Mouse (Mus musculus) MEL (cell line): ENCODE data around the gene a.

ENCODE experiments used
- CTCF ChIP-seq, 3 experiments: IDR thresholded peaks in 2 of 3; conservative IDR thresholded peaks in 1 of 3; 2 replicates each; pipeline ENCODE4 v1.5.1; 2011 to 2012; ENCODE audit warnings: low read length in 3 of 3, low read depth in 2 of 3, mild to moderate bottlenecking in 2 of 3, improper control_type of control experiment in 1 of 3, inconsistent platforms in 1 of 3, mixed read lengths in 1 of 3, moderate library complexity in 1 of 3; ENCODE audit not compliant: control insufficient read depth in 1 of 3, insufficient read depth in 1 of 3, poor library complexity in 1 of 3, severe bottlenecking in 1 of 3
- E2F4 ChIP-seq: IDR thresholded peaks from 2 replicates; pipeline ENCODE4 v1.6.1; 2011; ENCODE audit warnings: low read depth, low read length, improper control_type of control experiment, borderline replicate concordance
- GABPA ChIP-seq: IDR thresholded peaks from 2 replicates; pipeline ENCODE4 v1.6.1; 2012; ENCODE audit warnings: low read depth, mild to moderate bottlenecking, inconsistent platforms, low read length, improper control_type of control experiment, moderate library complexity
- HCFC1 ChIP-seq: IDR thresholded peaks from 2 replicates; pipeline ENCODE4 v1.6.1; 2012; ENCODE audit warnings: low read depth, mild to moderate bottlenecking, inconsistent platforms, low read length, improper control_type of control experiment, moderate library complexity
- MAX ChIP-seq: IDR thresholded peaks from 2 replicates; pipeline ENCODE4 v1.6.1; 2011; ENCODE audit warnings: low read length, improper control_type of control experiment
- MEF2A ChIP-seq: IDR thresholded peaks from 2 replicates; pipeline ENCODE4 v1.6.1; 2014; ENCODE audit warnings: low read depth, mild to moderate bottlenecking, inconsistent platforms, low read length, improper control_type of control experiment; ENCODE audit not compliant: poor library complexity, insufficient replicate concordance, severe bottlenecking; ENCODE audit errors: extremely low read depth
- POLR2AphosphoS5 ChIP-seq: IDR thresholded peaks from 2 replicates; pipeline ENCODE4 v1.6.1; 2012; ENCODE audit warnings: low read depth, borderline replicate concordance, mild to moderate bottlenecking, inconsistent platforms, low read length, moderate library complexity, mixed read lengths
- TAL1 ChIP-seq: IDR thresholded peaks from 2 replicates; pipeline ENCODE4 v1.6.1; 2012; ENCODE audit warnings: mild to moderate bottlenecking, inconsistent platforms, low read length, moderate library complexity, mixed read lengths
- TBP ChIP-seq: IDR thresholded peaks from 2 replicates; pipeline ENCODE4 v1.8.0; 2011; ENCODE audit warnings: low read depth, low read length, improper control_type of control experiment
- ZNF384 ChIP-seq: IDR thresholded peaks from 2 replicates; pipeline ENCODE4 v1.6.1; 2012; ENCODE audit warnings: low read depth, mild to moderate bottlenecking, inconsistent platforms, low read length, improper control_type of control experiment

GRCm38 (mm10) chr2:154743915-154744314, 47.3 kb upstream of the a start:
- TF ChIP-seq CTCF (IDR thresholded peaks at IDR 0.05 in 2 of 3, conservative IDR thresholded peaks at IDR 0.05 in 1 of 3; ENCODE audit: control insufficient read depth in 1 of 3, insufficient read depth in 1 of 3, low read depth in 2 of 3, low read length in 3 of 3, poor library complexity in 1 of 3, severe bottlenecking in 1 of 3) (no peak), E2F4 (no peak), MAX (no peak), MEF2A (no peak), ZNF384 (no peak), TAL1 (no peak), GABPA (no peak), TBP (no peak), POLR2AphosphoS5 (no peak), HCFC1 (no peak)
